Mouse (Mus musculus) heart, embryonic 14.5 days (tissue): Measurements from ENCODE around the gene Tmem9b. TPM values are rescaled to one million over a fixed set of nuclear protein-coding genes. Genes with fewer than 3 reads are reported as not detected.

Experiments
- ATAC-seq: fragments of 200-750 bp; cut with Nextera tagmentation; 2 replicates; pipeline ENCODE4 v1.8.0; 2017; ENCODE audit warnings: low read depth, moderate TSS enrichment; ENCODE audit not compliant: insufficient number of reproducible peaks, insufficient read depth, low FRiP score
- H3K27ac ChIP-seq, 2 experiments: fragments of 200-500 bp in 1 of 2; fragments of 300-500 bp in 1 of 2; sonication (generic) in 1 of 2; replicated peaks in 1 of 2; 2 replicates each; pipeline ENCODE4 v1.5.1; 2012 to 2014; ENCODE audit warnings: low read depth in 2 of 2, low read length in 2 of 2, control low read depth in 1 of 2, mild to moderate bottlenecking in 1 of 2, mixed read lengths in 1 of 2; ENCODE audit not compliant: control insufficient read depth in 1 of 2, insufficient read depth in 1 of 2
- H3K27me3 ChIP-seq: fragments of 300-500 bp; sonication (generic); 2 replicates; pipeline ENCODE4 v1.6.1; 2014; ENCODE audit warnings: mild to moderate bottlenecking, low read length, control low read depth; ENCODE audit not compliant: control insufficient read depth, insufficient read depth
- H3K36me3 ChIP-seq: fragments of 300-500 bp; sonication (generic); 2 replicates; pipeline ENCODE4 v1.6.1; 2014; ENCODE audit warnings: mild to moderate bottlenecking, control low read depth, low read length, mixed read lengths; ENCODE audit not compliant: control insufficient read depth, insufficient read depth
- H3K4me1 ChIP-seq, 2 experiments: fragments of 200-500 bp in 1 of 2; fragments of 300-500 bp in 1 of 2; sonication (generic) in 1 of 2; 2 replicates each; pipeline ENCODE4 v1.6.1; 2012 to 2014; ENCODE audit warnings: low read length in 2 of 2, control low read depth in 1 of 2, mixed read lengths in 1 of 2; ENCODE audit not compliant: control insufficient read depth in 2 of 2, insufficient read depth in 2 of 2
- H3K4me2 ChIP-seq: fragments of 300-500 bp; sonication (generic); 2 replicates; pipeline ENCODE4 v1.6.1; 2014; ENCODE audit warnings: mild to moderate bottlenecking, low read length
- H3K4me3 ChIP-seq, 2 experiments: fragments of 200-500 bp in 1 of 2; fragments of 300-500 bp in 1 of 2; sonication (generic) in 1 of 2; 2 replicates each; pipeline ENCODE4 v1.5.1; 2012 to 2014; ENCODE audit warnings: low read length in 2 of 2, mild to moderate bottlenecking in 2 of 2, control low read depth in 1 of 2, low read depth in 1 of 2, moderate library complexity in 1 of 2; ENCODE audit not compliant: control insufficient read depth in 1 of 2, insufficient read depth in 1 of 2
- H3K9ac ChIP-seq: fragments of 300-500 bp; sonication (generic); 2 replicates; pipeline ENCODE4 v1.6.1; 2014; ENCODE audit warnings: mild to moderate bottlenecking, low read length
- H3K9me3 ChIP-seq: fragments of 300-500 bp; sonication (generic); 2 replicates; pipeline ENCODE4 v1.6.1; 2016; ENCODE audit warnings: low read length, control low read depth; ENCODE audit not compliant: control insufficient read depth
- WGBS: fragments of 180-500 bp; shearing (Covaris S2); extraction: QIAGEN DNeasy Blood & Tissue Kit; methylation state at CpG from one replicate; pipeline ENCODE4 v1.1.7; 2014; 5-methylcytosine and 5-hydroxymethylcytosine counted together
- polyA plus RNA-seq: library from polyadenylated mRNA; unstranded; fragments of >200 nt; fragmentation: Nextera tagmentation; extraction: Ambion mirVana; gene quantifications from 2 replicates; pipeline ENCODE4 v1.2.1, GENCODE M21; 2014

Tmem9b gene
- polyA plus RNA-seq, 1 experiment from 2014 or later, result 66.1 TPM

DNA sequence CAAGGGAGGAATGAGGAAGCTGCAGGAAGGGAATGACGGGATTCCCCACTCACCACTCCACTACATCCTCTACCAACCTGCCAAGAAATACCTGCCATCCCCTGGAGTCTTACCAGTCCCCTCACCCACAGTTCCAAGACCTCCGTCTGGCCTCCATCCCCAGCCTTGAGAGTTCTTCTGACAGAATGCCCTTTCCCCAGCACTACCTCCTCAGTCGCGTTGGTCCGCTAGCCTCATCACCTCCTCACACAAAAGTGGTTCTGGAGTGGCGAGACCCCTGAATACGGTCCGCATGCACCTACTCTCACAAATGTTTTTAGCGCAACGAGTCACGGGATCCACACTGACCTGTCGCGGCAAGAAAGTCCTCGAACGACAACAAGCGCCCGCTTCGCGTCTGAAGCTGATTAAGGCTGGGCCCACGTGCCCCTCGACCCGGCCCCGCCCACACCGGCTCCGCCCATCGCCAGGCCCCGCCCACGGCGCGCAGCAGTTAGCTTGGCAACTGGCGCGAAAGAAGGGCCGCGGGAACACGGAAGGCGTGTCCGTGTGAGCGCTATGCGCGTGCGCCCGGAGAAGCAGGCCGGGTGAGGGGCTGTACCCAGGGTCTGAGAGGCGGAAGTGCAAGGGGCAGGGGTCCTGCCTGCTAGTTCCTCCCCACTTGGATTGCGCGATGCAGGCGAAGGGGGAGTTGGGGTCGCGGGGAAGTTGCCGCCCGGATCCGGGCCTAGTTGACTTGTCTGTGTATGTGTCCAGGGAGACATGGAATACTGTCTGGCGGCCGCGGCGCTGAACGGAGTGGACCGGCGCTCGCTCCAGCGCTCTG, 49.3 kb downstream of the Tmem9b start, which contains the start of the genes St5 and Akip1:
Gene St5, minus strand, starts transcription at position 416 of the 826 bp plus-strand sequence.
Gene Akip1, plus strand, starts transcription at position 501 of the 826 bp plus-strand sequence.
- peak; percentile 95 for ATAC-seq
- peaks cover 11 to 19% of the 10 kb centered on the region in 2 experiments for H3K4me1 ChIP-seq
- H3K36me3 ChIP-seq, result peaks cover 5% of the 10 kb centered on the region; the same call in 1 of the 2 replicates
- H3K4me2 ChIP-seq, result peak within 1 kb of the TSS; percentile 92
- H3K27me3 ChIP-seq, result no peaks in the 10 kb centered on the region
- H3K27ac ChIP-seq, result peak within 1 kb of the TSS; percentile 73 to 74
- no peaks in the 10 kb centered on the region for H3K9me3 ChIP-seq
- peak within 1 kb of the TSS; percentile 67 for H3K9ac ChIP-seq
- peak within 1 kb of the TSS; percentile 50 to 91 for H3K4me3 ChIP-seq
- WGBS, result under 1% methylated on average over 61 of the region's 61 CpGs

DNA sequence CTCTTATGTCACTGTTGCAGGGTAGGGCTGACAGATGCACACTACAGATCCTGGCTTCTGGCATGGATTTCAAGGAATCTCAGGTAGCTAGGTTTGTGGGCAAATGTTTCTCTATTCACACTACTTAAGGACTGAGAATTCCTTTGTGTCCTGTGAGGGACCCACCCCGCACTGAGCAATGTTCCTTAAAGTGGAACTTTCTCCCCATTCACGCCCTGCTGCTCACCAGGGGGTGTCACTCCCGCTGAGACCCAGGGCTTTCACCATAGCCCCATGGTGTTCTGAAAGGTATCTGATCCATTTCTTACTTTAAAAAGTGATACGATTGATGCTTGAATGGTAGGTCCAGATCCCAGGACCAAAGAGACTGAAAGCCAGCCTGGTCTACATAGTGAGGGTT, 50.0 kb downstream of the Tmem9b start:
- H3K36me3 ChIP-seq, result peaks cover 2% of the 10 kb centered on the region; the same call in 1 of the 2 replicates
- H3K9me3 ChIP-seq, result no peaks in the 10 kb centered on the region
- H3K4me2 ChIP-seq, result peak overlapping the region; percentile 92
- H3K4me1 ChIP-seq, result peaks cover 6 to 12% of the 10 kb centered on the region in 2 experiments
- H3K4me3 ChIP-seq, result peak overlapping the region in 1 of 2 experiments; percentile 50; a peak in 2 of 4 replicates
- 46% methylated on average over 4 of the region's 4 CpGs for WGBS
- H3K9ac ChIP-seq, result peak overlapping the region; percentile 67
- H3K27ac ChIP-seq, result no peak overlapping the region
- ATAC-seq, result no peak
- H3K27me3 ChIP-seq, result no peaks in the 10 kb centered on the region

DNA sequence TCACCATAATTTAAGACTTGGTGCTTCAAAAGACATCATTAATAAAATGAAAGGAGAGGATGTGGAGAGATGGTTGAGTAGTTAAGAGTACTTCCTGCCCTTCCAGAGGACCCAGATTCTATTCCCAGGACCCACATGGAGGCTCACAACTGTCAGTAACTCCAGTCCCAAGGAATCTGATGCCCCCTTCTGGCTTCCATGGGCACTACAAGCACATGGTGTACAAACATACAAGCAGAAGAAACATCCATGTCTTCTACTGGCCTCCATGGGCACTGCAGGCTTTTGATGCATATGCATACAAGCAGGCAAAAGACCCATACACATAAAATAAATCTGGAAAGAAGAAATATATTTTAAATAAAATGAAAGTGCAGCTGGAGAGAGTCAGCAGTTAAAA, 52.5 kb downstream of the Tmem9b start:
- peaks cover 6% of the 10 kb centered on the region in 2 experiments for H3K4me1 ChIP-seq
- no peak overlapping the region for H3K4me3 ChIP-seq
- H3K27ac ChIP-seq, result no peak overlapping the region
- no peaks in the 10 kb centered on the region for H3K27me3 ChIP-seq
- ATAC-seq, result no peak
- no peak overlapping the region for H3K9ac ChIP-seq
- no peaks in the 10 kb centered on the region for H3K36me3 ChIP-seq
- no peak overlapping the region for H3K4me2 ChIP-seq
- no peaks in the 10 kb centered on the region for H3K9me3 ChIP-seq

DNA sequence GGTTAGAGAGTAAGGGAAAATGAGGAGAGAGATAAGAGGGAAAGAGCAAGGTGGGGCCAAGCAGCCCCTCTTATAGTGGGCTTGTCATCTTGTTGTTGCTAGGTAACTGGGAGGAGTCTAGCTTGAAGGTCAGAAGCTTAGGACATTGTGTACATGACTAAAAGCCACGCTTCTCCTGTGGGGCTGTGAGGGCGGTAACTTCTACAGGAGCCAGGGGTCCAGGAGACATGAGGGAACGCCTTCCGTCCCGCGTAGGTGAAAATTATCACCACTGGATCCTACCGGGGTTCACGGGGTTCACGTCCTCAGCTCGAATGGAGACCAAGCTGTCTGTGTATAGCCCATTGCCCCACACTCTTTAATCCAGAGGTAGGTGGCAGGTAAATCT, 57.3 kb downstream of the Tmem9b start:
- Histone ChIP-seq H3K9me3 (no peaks in the 10 kb centered on the region), H3K36me3 (no peaks in the 10 kb centered on the region), H3K4me2 (no peak overlapping the region), H3K9ac (no peak overlapping the region), H3K4me1 (no peaks in the 10 kb centered on the region), H3K27me3 (no peaks in the 10 kb centered on the region), H3K27ac (no peak overlapping the region), H3K4me3 (no peak overlapping the region)
- no peak for ATAC-seq
- 84% methylated on average over 10 of the region's 10 CpGs for WGBS

- Histone ChIP-seq H3K9me3 (no peaks in the 10 kb centered on the region), H3K9ac (no peak overlapping the region), H3K4me2 (no peak overlapping the region), H3K4me1 (no peaks in the 10 kb centered on the region), H3K27me3 (no peaks in the 10 kb centered on the region), H3K36me3 (no peaks in the 10 kb centered on the region), H3K27ac (no peak overlapping the region), H3K4me3 (no peak overlapping the region)
- WGBS, result 84% methylated on average over 13 of the region's 13 CpGs
- no peak for ATAC-seq
Measured at GRCm38 (mm10) chr7:109694576-109695338, 57.9 kb downstream of the Tmem9b start.

GRCm38 (mm10) chr7:109690961-109691360, 61.7 kb downstream of the Tmem9b start:
- no peaks in the 10 kb centered on the region for H3K9me3 ChIP-seq
- H3K27me3 ChIP-seq, result no peaks in the 10 kb centered on the region
- no peak overlapping the region for H3K9ac ChIP-seq
- H3K4me3 ChIP-seq, result no peak overlapping the region
- peaks cover 0 to under 1% of the 10 kb centered on the region in 2 experiments; a peak in 2 of 4 replicates for H3K4me1 ChIP-seq
- no peaks in the 10 kb centered on the region for H3K36me3 ChIP-seq
- WGBS, result 73% methylated on average over 5 of the region's 5 CpGs
- no peak overlapping the region for H3K27ac ChIP-seq
- no peak for ATAC-seq
- H3K4me2 ChIP-seq, result no peak overlapping the region

DNA sequence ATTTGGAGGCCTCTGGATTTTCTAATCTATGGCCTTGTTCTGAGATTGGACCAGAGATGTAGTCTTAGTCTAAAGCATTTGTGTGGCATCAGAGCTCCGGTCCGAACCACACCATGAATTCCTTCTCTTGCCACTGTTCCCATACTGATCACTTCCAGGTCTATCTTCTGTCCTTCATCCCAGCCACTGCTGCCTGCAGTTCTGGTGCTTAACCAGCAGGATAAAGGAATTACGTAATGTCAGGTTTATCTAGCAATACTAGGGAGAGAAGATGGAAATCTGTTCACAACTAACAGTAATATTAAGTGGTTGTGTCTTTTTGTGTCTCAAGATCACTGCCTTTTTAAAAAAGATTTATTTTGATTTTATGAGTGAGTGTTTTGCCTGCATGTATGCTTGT, 62.6 kb downstream of the Tmem9b start:
- Histone ChIP-seq H3K4me1 (peaks cover 0 to 6% of the 10 kb centered on the region in 2 experiments; a peak in 2 of 4 replicates), H3K9ac (no peak overlapping the region), H3K27ac (no peak overlapping the region), H3K9me3 (no peaks in the 10 kb centered on the region), H3K4me2 (no peak overlapping the region), H3K27me3 (no peaks in the 10 kb centered on the region), H3K36me3 (no peaks in the 10 kb centered on the region), H3K4me3 (no peak overlapping the region)
- WGBS, result 81% methylated on average over 3 of the region's 3 CpGs
- no peak for ATAC-seq
